Mouse (Mus musculus) right cerebral cortex, postnatal 25 days (tissue): Measurements from ENCODE around the gene Banp.

Source experiments
- DNase-seq: peaks from one replicate; pipeline ENCODE4 v3.0.0; 2022

Gene Banp

DNA sequence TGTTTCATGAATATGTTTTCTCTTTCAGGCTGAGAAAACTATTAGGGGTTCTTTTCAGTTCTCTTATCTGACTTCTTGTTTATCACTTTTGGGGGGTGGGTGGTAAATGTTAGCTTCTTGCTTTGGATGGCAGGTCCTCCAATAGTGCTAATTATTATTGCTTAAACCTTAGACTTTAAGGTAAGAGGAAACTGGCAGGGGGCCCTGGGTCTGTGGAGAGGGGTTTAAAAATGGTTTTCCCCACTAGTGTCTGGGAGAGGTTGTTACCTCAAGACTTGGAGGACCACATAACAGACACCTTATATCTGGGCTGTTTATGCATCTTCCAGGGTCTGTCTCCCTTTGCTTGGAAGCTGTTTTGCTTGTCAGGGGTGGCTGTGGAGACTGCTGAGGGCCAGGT is 2.6 kb downstream of the Banp start:
- DNase-seq = no peak

DNA sequence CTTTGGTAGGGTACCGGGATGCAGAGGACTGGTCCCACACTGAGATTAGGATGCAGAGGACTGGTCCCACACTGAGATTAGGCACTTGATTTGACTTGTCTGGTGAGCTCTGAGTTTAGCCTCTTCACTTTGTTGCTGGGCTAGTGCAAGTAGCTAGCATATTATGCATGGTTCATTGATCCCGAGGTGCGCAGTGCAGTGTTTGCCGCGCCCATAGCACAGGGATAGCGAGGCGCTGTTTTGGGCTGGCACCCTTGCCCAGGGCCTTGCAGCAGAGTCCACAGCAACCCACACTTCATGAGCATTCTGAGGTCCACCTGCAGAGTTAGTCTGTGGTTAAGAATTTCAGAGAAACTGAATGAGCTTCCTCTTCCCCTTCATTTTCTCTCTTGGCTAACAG is 3.2 kb downstream of the Banp start:
- DNase-seq = no peak

DNA sequence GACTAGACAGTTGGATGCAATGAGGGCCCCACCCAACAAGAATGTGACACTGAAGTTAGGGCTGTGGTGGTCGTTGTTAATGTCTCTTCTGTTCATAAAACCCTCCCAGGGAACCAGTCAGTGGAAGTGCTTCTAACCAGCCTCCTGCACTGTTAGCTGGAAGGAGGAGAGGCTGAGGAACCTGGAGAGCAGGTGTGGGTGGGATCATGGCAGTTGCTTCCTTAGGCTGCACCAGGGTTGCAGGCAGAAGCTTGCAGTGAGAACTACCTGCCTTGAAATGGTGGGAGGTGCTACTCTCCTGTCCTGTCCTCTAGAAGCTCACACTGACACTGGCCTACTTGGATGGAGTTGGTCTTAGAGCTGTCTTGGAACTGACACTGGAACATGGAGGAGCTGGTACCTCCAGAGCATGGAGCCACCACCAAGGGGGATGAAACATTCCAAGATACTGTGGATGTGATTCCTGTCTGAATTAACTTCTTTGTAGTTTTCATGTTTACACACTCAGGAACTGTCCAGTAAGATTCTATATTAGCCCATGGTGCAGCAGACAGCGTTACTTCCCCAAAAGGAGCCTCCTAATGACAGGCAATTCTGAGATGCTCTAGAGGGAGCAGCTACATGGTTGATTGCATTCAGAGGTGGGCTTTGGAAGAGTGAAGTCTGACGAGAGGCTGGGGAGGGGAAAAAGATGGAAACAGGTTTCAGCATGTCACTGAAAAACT is 4.4 kb downstream of the Banp start:
- DNase-seq = no peak

DNA sequence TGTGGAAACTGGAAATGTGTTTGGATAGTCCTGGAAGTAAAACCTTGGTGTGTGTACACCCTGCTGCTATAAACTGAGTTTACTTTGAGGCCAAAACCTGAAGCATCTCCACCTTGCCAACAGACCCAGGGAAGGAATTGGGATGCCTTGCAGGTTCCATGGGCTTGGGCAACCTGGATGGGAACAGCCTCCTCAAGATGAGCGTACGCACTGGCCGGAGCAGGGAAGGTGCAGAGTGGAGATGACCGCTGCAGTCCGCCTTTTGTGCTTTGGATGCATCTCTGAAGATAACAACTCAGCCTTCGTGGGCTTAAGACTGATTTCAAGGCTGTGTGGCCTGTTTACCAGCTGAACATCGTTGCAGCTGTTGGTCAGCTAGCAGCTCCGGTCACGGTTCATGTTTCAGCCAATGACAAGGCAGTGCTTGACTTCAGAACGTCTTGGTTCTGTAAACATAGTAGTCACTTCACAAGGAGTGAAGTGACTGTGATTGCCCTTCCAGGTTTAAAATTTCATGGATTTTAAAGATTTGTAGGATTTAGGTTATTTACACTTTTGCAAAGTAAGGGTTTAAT is 5.5 kb downstream of the Banp start:
- no peak for DNase-seq

DNA sequence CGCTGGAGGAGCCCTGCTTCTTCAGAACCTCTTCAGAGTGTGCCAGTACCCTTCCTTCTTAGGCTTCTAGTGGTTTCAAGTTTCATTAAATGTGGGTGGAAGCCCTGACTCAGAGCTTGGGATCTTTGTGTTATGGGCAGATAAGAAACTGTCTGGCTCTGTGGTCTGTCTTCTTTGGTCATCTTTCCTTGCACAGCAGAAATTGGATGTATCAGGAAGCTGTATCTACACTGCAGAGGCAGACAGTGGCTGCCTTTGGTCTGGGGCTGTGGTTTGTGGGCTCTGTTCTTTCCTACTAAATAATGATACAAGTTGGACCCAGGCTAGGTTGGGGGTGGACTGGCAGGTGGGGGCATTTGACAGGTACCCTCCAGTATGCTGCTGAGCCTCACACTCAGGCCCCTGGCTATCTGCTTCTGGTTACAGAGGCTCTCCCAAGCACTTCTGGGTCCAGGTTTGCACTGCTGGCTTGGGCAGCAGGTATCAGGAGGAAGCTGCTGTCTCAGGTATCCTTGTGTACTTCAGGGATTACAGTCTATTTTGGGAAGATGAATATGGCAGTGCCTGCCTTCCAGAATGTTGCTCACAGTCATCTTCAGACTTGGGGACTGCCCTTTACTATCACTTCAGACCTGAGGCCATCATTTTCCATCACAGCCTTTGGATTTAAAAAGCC is 6.4 kb downstream of the Banp start:
- no peak for DNase-seq

DNA sequence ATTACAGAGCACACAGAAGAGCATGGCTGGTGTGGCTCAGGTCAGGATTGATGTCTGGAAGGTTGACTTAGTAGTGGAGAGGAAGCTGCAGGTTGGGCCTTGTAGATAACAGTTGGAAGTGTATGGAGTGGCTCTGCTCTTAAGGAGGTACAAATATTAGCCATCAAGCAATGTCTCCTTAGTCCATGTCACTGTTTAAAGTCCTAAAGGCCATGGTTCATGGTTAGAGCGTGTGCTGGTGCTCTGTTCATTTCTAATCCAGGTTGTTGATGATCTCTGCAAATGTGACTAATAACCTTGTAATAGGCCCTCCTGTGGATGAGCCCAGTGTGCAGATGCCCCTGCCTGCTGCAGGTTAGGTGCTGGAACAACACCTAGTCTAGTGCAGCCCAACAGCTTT is 8.8 kb downstream of the Banp start:
- no peak for DNase-seq

DNA sequence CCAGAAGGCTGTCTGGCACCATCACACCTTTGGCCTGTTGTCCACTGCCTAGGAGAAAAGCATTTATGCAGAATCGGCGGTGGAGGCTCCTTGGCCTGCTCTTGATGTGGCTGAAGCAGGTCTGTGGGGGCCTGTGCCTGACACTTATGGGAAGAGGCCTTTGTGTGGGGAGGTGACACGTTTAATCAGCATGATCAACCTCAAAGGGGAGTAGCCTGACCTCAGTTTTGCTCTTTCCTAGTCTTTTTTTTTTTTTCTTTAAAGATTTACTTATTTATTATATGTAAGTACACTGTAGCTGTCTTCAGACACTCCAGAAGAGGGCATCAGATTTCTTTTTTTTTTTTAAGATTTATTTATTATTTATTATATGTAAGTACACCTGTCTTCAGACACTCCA is 13.3 kb downstream of the Banp start:
- DNase-seq = no peak

DNA sequence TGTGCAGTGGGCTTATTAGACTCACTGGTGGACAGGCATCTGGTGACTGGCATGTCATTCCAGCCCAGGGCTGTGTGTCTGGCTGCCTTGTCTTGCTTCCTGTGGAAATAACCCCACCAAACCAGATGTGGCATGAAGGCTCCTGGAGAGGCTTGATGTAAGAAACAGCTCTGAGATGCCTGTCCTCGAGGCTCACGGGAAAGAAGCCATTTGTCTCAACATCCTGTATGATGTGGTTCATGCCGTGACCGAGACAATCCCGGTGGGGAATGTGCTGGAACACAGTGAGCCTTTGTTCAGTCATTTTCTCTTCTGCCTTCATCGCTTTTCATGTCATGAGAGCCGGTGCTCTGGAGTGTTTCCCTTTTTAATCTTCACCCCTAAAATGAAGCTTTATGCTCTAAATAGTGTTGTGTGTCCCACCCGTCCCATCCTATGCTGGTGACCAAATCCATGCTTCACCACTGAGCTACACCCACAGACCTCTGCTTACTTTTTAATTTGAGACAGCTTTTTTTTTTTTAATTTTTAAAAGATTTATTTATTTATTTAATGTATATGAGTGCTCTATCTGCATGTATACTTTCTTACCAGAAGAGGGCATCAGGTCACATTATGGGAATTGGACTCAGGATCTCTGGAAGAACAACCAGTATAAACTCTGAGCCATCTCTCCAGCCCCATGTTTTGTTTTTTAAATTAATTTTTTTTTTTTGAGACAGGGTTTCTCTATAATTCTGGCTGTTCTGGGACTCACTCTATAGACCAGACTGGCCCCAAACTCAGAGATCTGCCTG is 15.4 kb downstream of the Banp start:
- DNase-seq = no peak

DNA sequence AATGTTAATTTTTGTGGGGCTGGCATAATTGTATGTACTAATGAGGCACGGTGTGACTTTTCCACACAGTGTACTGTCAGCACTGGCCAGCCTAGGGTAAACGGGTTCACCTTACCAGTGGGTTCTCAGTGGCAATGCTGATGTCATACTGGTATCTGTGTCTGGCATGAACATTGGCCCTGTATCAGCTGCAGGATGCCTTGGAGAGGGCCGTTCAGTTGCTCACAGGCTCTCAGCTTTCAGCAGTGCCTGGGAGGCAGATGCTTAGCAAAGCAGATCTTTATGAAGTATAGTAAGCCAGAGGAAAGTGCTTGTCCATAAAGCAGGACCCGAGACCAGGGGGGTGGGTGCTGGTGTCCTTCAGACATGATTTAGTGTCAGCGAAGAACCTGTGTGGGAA is 16.6 kb downstream of the Banp start:
- DNase-seq = no peak

DNA sequence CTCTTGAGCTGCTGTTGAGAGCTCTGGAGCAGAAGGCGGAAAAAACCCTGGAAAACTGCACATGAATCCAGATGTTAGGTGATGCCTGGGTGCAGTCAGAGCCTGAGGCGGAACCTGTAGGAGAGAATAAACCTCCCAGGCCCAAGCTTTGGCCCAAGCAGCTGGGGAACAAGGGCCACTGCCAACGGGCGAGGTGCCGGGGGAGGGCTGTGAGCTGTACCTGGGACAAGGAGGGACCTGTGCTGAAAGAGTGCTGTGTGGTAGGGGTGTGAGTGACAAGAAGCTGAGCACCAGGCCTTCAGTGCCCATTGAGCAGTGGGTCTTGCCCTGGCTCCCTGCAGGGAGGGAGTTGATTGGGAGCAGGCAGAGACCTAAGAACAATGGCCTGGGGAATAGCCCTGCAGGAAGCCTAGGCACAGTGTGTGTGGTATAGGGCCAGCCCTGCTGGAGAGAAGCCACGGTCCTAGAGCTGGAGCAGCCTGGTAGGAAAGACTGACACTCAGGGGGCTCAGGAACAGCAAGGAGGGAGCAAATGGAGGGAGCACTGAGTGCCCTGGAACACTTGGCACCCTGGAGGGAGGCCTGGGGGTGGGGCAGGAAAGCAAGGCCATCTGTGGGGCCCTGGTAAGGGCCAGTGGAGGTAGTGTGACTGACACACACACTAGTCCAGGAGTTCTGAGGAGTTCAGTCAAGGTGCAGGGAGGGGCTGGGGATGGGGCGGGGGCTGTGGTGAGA is 17.3 kb downstream of the Banp start:
- DNase-seq = no peak

DNA sequence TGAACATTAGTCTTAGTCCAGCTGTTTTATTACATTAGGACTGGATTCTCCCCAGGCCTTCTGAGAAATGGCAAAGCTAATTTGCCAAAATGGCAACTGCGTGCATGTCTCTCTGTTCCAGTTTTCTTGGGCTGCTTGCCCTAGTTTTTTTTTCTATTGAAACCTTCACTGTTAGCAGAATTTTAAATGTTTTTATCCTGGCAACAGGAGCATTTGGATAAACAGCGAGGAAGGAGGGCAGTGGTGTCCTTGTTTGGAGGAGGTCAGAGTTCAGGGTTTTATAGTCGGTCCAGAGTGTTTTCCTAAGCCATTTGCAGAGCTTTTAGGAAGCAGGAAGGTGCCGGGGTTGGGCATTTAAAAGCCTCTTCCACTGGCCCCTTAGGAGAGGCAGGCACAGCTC is 18.4 kb downstream of the Banp start:
- no peak for DNase-seq

DNA sequence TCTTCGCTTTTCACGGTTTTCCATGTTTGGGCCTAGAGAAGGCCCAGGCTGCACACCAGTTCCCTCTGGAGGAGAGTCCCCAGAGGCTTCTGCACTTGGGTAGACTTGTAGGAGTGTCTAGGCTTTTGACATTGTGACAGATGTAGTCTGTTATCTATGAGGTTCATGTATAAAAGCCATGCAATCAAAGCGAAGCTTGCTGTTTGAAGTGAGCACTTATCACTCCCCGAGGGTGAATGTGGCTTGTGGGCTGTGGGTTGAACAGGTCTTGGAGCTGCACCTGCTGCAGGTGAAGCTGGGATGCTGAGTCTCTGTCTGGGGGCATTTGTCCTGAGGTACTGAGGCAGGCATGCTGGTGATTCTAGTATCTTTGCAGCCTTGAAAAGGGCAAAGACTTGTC is 19.0 kb downstream of the Banp start:
- no peak for DNase-seq

DNA sequence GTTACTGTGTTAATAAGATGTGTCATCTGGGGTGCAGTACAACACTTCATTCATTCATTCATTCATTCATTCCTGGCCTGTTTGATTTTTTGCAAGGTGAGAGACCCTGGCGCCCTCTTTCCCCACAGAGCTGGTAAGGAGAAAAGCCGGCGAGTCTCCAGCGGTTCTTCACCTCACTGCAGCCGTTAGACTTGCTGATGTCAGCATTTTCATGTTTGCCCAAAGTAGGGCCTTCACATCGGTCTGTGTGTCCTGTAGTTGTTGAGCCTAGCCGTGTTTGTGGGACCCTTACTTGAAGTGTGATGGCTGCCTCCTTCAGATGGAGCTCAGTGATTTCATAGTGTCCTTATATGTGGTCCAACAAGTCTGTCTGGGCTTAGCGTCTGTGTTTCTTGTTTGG is 20.7 kb downstream of the Banp start:
- no peak for DNase-seq

DNA sequence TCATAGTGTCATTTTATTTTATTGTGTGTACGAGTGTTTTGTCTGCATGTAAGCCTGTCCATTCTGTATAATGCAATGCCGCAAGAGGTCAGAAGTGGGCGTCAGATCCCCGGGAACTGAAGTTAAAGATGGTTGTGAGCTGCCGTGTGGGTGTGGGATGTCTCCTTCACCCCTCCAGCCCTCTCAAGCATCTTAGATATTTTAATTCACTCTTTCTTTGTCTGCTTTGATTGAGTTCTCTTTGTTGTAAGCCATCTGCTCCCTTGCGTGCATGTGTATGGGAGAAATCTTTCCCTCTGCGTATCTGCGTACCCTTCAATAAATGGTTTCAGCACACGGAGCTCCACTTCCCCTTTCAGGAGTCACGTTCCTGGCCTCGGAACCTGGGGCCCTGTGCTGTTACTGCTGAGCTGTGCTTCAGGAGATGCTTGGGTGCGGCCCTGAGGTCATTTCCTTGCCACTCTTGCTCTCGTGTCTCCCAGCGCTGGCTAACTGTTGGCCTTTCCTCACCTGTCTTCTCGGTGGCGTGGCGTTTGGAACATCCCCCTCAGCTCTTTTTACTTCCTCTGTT is 22.0 kb downstream of the Banp start:
- no peak for DNase-seq

DNA sequence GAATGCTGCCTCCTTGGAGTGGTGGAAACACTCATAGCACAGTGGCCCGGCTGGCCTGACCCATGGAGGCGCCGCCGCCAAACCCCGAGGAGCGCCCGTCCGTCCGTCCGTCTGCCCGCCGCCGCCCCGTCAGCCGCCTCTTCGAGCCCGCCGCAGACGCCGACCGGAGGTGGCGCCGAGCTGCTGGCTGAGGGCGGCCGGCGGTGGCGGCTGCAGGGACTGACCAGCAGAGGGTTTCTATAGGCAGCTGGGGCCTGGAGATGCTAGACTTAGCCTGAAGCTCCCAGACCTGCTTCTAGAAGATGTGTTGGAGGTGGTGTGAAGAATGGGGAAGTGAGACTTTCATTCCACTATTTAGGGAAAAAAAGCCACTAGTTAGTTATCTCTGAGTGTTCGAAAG is 24.4 kb downstream of the Banp start:
- no peak for DNase-seq

DNA sequence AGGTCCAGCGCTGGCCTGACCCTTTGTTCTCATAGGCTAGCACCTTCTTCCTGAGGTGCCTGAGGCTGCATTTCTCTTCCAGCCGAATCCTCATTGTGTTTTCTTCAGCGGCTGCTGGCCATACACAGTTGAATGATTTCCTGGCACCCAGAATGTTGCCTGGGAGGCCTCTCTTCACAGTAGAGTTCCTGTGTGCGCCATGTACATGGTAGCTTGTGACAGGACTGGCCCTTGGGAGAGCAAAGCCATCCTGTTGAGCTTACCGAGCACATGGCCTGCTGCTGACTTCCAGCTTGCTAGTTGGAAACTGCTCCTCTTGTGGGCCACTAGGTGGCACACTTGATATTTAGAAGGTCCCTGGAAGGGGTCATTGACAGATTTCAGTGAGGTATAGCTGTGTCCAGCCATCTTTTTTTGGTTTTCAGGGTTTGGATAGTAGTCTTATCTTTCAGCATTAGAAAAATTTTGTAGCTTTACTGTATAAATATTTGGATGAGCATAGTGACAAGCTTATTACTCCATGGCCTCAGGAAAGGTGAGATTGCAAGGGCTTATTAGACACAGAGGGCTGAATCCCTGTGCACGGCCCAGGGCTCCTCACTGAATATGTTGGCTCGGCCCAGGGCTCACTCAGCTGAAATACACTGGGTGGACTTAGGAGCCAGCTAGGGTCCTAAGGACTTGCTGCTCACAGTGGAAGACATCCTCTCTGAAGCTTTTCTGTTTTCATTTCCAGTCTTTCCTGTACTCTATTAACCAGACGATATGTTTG is 28.5 kb downstream of the Banp start:
- no peak for DNase-seq

DNA sequence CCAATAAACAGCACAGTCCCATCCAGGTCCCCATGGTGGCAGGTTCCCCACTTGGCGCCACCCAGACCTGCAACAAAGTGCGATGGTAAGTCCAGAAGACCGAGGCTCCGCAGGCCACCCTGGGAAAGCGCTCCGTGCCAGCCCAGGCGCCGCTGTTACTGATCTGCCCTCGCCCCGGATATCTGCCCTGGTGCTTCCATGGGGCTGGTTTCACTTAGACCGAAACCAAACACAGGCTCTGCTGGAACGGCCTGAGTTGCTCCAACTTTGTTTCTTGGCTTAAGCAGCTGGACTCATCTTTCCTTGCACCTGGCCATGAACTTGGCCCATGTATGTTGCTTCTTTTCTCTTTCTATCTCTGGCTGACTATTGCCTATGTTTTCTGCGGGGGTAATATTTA is 29.1 kb downstream of the Banp start:
- DNase-seq = no peak

DNA sequence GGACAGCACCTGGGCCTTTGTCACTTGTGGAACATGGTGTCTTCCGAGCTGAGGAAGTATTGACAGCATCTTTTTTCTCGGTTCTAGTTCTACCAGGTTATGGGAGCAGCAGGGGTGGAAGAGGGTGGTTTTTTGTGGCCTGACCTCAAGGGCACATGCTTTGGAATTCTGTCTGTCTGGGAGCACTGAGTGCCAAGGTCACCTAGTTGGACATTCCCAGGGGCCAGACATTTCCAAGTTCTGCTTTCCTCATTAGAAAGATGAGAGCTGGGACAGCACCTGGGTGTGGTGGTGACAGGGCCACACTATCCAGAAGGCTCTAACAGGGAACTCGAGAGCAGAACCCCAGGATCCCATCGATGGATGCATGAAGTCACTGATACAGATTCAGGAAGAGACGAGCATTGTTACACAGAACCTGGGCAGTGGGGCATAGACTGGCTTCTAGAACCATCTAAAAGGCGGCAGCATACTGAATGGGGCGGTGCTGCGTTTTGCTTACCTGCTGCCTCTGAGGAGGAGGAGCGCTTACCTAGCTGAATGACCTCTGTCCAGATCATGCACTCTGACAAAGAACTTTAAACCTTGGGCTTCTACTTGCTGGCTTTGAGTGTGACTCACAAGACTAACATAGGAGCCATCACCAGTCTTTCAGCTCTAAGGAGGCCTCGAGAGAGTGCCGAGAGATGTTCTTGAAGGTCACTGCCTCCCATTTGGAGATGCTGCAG is 31.4 kb downstream of the Banp start:
- DNase-seq = no peak

DNA sequence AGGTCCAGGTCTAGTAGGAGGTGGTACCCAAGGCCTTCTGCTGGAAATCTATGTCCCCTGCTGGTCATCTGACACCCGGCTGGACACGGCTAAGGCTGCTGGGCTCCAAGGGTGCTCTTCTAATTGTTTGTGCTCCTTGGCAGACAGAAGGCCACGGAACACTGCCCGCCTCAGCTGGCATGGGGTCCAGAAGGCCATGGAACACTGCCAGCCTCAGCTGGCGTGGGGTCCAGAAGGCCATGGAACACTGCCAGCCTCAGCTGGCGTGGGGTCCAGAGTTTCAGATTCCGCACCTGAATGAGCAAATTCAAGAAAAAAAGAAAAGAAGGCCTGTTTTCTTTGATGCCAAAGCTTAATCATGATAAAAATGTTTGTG is 32.0 kb downstream of the Banp start:
- no peak for DNase-seq

DNA sequence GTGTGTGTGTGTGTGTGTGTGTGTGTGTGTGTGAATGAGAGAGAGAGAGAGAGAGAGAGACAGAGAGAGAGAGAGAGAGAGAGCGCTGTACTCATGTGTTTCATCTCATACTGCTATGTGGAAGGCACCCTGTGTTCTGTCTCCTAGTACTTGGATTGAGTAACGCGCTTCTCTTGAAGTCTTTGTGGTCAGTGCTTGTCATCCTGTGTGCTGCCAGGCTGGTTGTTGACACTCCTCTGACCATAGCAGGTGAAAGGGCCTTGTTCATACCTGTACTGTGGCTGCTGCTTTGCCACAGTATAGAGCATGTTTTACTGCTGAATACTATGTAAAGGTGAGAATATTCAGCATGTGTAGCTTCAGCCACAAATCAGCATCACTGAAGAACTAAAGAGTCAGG is 36.1 kb downstream of the Banp start:
- DNase-seq = no peak

DNA sequence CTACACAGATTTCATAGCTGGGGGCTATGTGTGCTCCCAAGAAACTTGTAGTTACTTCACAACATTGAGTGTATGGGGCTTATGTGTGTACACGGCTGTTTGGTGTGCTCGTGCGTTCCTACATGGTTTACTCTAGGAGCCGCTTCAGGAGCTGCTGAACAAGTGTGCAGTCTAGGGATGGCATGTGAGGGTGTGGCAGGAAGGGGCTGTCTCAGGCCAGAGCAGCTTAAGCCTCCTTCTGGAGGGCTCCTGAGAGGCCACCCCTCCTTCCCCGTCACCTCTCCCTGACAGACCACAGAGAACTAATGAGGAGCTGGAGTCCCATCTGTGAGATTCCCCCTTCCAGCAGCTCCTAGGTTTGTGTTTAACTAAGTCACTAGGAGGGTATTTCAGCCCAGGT is 38.3 kb downstream of the Banp start:
- no peak for DNase-seq
